Mouse (Mus musculus) brain, embryonic 18.5 days (tissue): Measurements from ENCODE around the gene Fam189b.
"Not testable (repeated sequence)": the region's sequence is repeated elsewhere in the genome, so short reads cannot be mapped to it uniquely, and the experiment has no call there.

Experiments
- DNase-seq: peaks from one replicate; pipeline ENCODE4 v3.0.0-alpha.2; 2012; ENCODE audit warnings: low read depth, low spot score

Fam189b gene

GRCm38 (mm10) chr3:89203142-89203514 is 20.2 kb downstream of the Fam189b start:
- DNase-seq = no peak

- DNase-seq = no peak
Measured at GRCm38 (mm10) chr3:89206079-89206478, 23.1 kb downstream of the Fam189b start.

GRCm38 (mm10) chr3:89206695-89207094 is 23.8 kb downstream of the Fam189b start:
- no peak for DNase-seq

- no peak for DNase-seq
Measured at GRCm38 (mm10) chr3:89208075-89208657, 25.2 kb downstream of the Fam189b start.

- DNase-seq = no peak
Measured at GRCm38 (mm10) chr3:89208736-89209135, 25.8 kb downstream of the Fam189b start.

- DNase-seq = no peak
Measured at GRCm38 (mm10) chr3:89209731-89210130, 26.8 kb downstream of the Fam189b start.

GRCm38 (mm10) chr3:89210162-89210561 is 27.2 kb downstream of the Fam189b start:
- no peak for DNase-seq

GRCm38 (mm10) chr3:89210731-89211130 is 27.8 kb downstream of the Fam189b start:
- no peak for DNase-seq

GRCm38 (mm10) chr3:89213803-89214530 is 31.0 kb downstream of the Fam189b start:
- peak; percentile 86 for DNase-seq

GRCm38 (mm10) chr3:89214681-89215411 is 31.9 kb downstream of the Fam189b start, which contains the start of gene Thbs3:
Gene Thbs3 (plus strand): TSS chr3:89215180.
- DNase-seq = no peak

GRCm38 (mm10) chr3:89215853-89216252 is 32.9 kb downstream of the Fam189b start:
- no peak for DNase-seq

GRCm38 (mm10) chr3:89216407-89216806 is 33.5 kb downstream of the Fam189b start:
- DNase-seq = not testable (repeated sequence)

- no peak for DNase-seq
Measured at GRCm38 (mm10) chr3:89218271-89218670, 35.3 kb downstream of the Fam189b start.

GRCm38 (mm10) chr3:89219546-89219945 is 36.6 kb downstream of the Fam189b start:
- DNase-seq = no peak

- no peak for DNase-seq
Measured at GRCm38 (mm10) chr3:89221167-89221566, 38.2 kb downstream of the Fam189b start.

GRCm38 (mm10) chr3:89224796-89225195 is 41.9 kb downstream of the Fam189b start:
- no peak for DNase-seq

- DNase-seq = no peak
Measured at GRCm38 (mm10) chr3:89225321-89225815, 42.4 kb downstream of the Fam189b start.

GRCm38 (mm10) chr3:89225918-89226317 is 43.0 kb downstream of the Fam189b start:
- DNase-seq = peak; percentile 54

- DNase-seq = no peak
Measured at GRCm38 (mm10) chr3:89226361-89226760, 43.4 kb downstream of the Fam189b start.

GRCm38 (mm10) chr3:89226900-89227299 is 44.0 kb downstream of the Fam189b start, which contains the start of gene Mtx1:
Gene Mtx1 (minus strand): TSS chr3:89227088.
- no peak for DNase-seq

GRCm38 (mm10) chr3:89227307-89228179 is 44.6 kb downstream of the Fam189b start:
- peak; percentile 86 for DNase-seq
